Mouse (Mus musculus) forebrain, postnatal 0 days (tissue): Measurements from ENCODE around the gene Icos. TPM values are rescaled to one million over a fixed set of nuclear protein-coding genes. Genes with fewer than 3 reads are reported as not detected.

Experiments
- ATAC-seq: fragments of 200-750 bp; cut with Nextera tagmentation; 2 replicates; pipeline ENCODE4 v1.8.0; 2017; ENCODE audit warnings: mild to moderate bottlenecking, moderate library complexity
- DNase-seq: peaks from one replicate; pipeline ENCODE4 v3.0.0-alpha.2; 2015
- H3K27ac ChIP-seq: fragments of 300-500 bp; sonication (generic); 2 replicates; pipeline ENCODE4 v1.5.1; 2014; ENCODE audit warnings: low read depth, mild to moderate bottlenecking, antibody characterized with exemption, low read length, moderate library complexity, mixed read lengths
- H3K27me3 ChIP-seq: fragments of 300-500 bp; sonication (generic); 2 replicates; pipeline ENCODE4 v1.6.1; 2014; ENCODE audit warnings: mild to moderate bottlenecking, low read length, mixed read lengths; ENCODE audit not compliant: insufficient read depth
- H3K36me3 ChIP-seq: fragments of 300-500 bp; sonication (generic); 2 replicates; pipeline ENCODE4 v1.6.1; 2014; ENCODE audit warnings: mild to moderate bottlenecking, moderate library complexity; ENCODE audit not compliant: insufficient read depth
- H3K4me1 ChIP-seq: fragments of 300-500 bp; sonication (generic); 2 replicates; pipeline ENCODE4 v1.6.1; 2014; ENCODE audit warnings: antibody characterized with exemption; ENCODE audit not compliant: insufficient read depth
- H3K4me2 ChIP-seq: fragments of 300-500 bp; sonication (generic); 2 replicates; pipeline ENCODE4 v1.6.1; 2014; ENCODE audit warnings: low read depth, mild to moderate bottlenecking, moderate library complexity
- H3K4me3 ChIP-seq: fragments of 300-500 bp; sonication (generic); 2 replicates; pipeline ENCODE4 v1.5.1; 2014; ENCODE audit warnings: low read depth, low read length, mixed read lengths
- H3K9ac ChIP-seq: fragments of 300-500 bp; sonication (generic); 2 replicates; pipeline ENCODE4 v1.6.1; 2014; ENCODE audit warnings: mild to moderate bottlenecking
- H3K9me3 ChIP-seq: fragments of 300-500 bp; sonication (generic); 2 replicates; pipeline ENCODE4 v1.6.1; 2016; ENCODE audit warnings: low read length
- CTCF ChIP-seq: sonication (generic); IDR thresholded peaks from 2 replicates; pipeline ENCODE4 v1.5.1; 2016; ENCODE audit warnings: antibody characterized with exemption, control low read depth, low read depth
- WGBS: fragments of 180-500 bp; shearing (Covaris S2); extraction: QIAGEN DNeasy Blood & Tissue Kit; methylation state at CpG from one replicate; pipeline ENCODE4 v1.1.7; 2014; 5-methylcytosine and 5-hydroxymethylcytosine counted together
- polyA plus RNA-seq: library from polyadenylated mRNA; unstranded; fragments of >200 nt; fragmentation: Nextera tagmentation; extraction: Ambion mirVana; gene quantifications from 2 replicates; pipeline ENCODE4 v1.2.1, GENCODE M21; 2015
- total RNA-seq: library from RNA; depleted of rRNA; stranded (reverse); fragments of >200 nt; gene quantifications from 2 replicates; pipeline ENCODE4 v1.2.3, GENCODE M21; 2014

Gene Icos
- total and polyA plus RNA-seq, 2 experiments from 2014 or later: 0.05 to 0.13 TPM

- H3K27me3 ChIP-seq: no peaks in the 10 kb centered on the region
- H3K9me3 ChIP-seq: no peaks in the 10 kb centered on the region
- no peaks in the 10 kb centered on the region for H3K4me1 ChIP-seq
- no peak overlapping the region for H3K9ac ChIP-seq
- no peak for TF ChIP-seq CTCF
- H3K4me3 ChIP-seq: no peak overlapping the region
- H3K27ac ChIP-seq: 0 out of 2 replicates have a peak overlapping the region, but pooled peaks have one; percentile 5
- ATAC-seq: no peak
- no peak overlapping the region for H3K4me2 ChIP-seq
- WGBS: 69% methylated on average over 7 of the region's 7 CpGs
- DNase-seq: no peak
- H3K36me3 ChIP-seq: no peaks in the 10 kb centered on the region
Observed at GRCm38 (mm10) chr1:60952958-60953357, 24.8 kb upstream of the Icos start.

GRCm38 (mm10) chr1:60953686-60954085 lies 24.0 kb upstream of the Icos start:
- no peak for TF ChIP-seq CTCF
- Histone ChIP-seq H3K27me3 (no peaks in the 10 kb centered on the region), H3K36me3 (no peaks in the 10 kb centered on the region), H3K9me3 (no peaks in the 10 kb centered on the region), H3K4me3 (no peak overlapping the region), H3K4me1 (no peaks in the 10 kb centered on the region), H3K27ac (no peak overlapping the region), H3K9ac (no peak overlapping the region), H3K4me2 (no peak overlapping the region)
- DNase-seq (no peak), ATAC-seq (no peak)
- WGBS: 95% methylated on average over 7 of the region's 7 CpGs

GRCm38 (mm10) chr1:60954759-60955158 lies 23.0 kb upstream of the Icos start:
- H3K4me1 ChIP-seq: no peaks in the 10 kb centered on the region
- DNase-seq: no peak
- H3K9me3 ChIP-seq: no peaks in the 10 kb centered on the region
- H3K27ac ChIP-seq: no peak overlapping the region
- no peak overlapping the region for H3K4me2 ChIP-seq
- ATAC-seq: peak; percentile 51; the same call in 1 of the 2 replicates
- no peaks in the 10 kb centered on the region for H3K27me3 ChIP-seq
- H3K4me3 ChIP-seq: no peak overlapping the region
- 56% methylated on average over 2 of the region's 2 CpGs for WGBS
- peak; percentile 52 for TF ChIP-seq CTCF
- no peak overlapping the region for H3K9ac ChIP-seq
- no peaks in the 10 kb centered on the region for H3K36me3 ChIP-seq

- Histone ChIP-seq H3K27ac (no peak overlapping the region), H3K4me1 (no peaks in the 10 kb centered on the region), H3K27me3 (no peaks in the 10 kb centered on the region), H3K36me3 (no peaks in the 10 kb centered on the region), H3K9me3 (no peaks in the 10 kb centered on the region), H3K9ac (no peak overlapping the region), H3K4me2 (no peak overlapping the region), H3K4me3 (no peak overlapping the region)
- TF ChIP-seq CTCF: no peak
- no peak for DNase-seq
- 83% methylated on average over 3 of the region's 3 CpGs for WGBS
- no peak for ATAC-seq
Observed at GRCm38 (mm10) chr1:60955186-60955585, 22.5 kb upstream of the Icos start.

GRCm38 (mm10) chr1:60956196-60956595 lies 21.5 kb upstream of the Icos start:
- no peak for ATAC-seq
- H3K9me3 ChIP-seq: no peaks in the 10 kb centered on the region
- no peak overlapping the region for H3K9ac ChIP-seq
- no peak for DNase-seq
- no peak overlapping the region for H3K4me3 ChIP-seq
- H3K27ac ChIP-seq: no peak overlapping the region
- no peaks in the 10 kb centered on the region for H3K27me3 ChIP-seq
- no peak for TF ChIP-seq CTCF
- no peaks in the 10 kb centered on the region for H3K4me1 ChIP-seq
- H3K36me3 ChIP-seq: no peaks in the 10 kb centered on the region
- H3K4me2 ChIP-seq: no peak overlapping the region
- 87% methylated on average over 6 of the region's 6 CpGs for WGBS

- WGBS: 86% methylated on average over 1 of the region's 1 CpGs
- DNase-seq (no peak), ATAC-seq (no peak)
Observed at GRCm38 (mm10) chr1:60958287-60958686, 19.4 kb upstream of the Icos start.

GRCm38 (mm10) chr1:60959246-60959645 lies 18.5 kb upstream of the Icos start:
- no peak overlapping the region for H3K4me2 ChIP-seq
- H3K36me3 ChIP-seq: no peaks in the 10 kb centered on the region
- TF ChIP-seq CTCF: no peak
- H3K4me3 ChIP-seq: no peak overlapping the region
- no peaks in the 10 kb centered on the region for H3K4me1 ChIP-seq
- H3K9ac ChIP-seq: no peak overlapping the region
- H3K27ac ChIP-seq: no peak overlapping the region
- H3K9me3 ChIP-seq: no peaks in the 10 kb centered on the region
- no peaks in the 10 kb centered on the region for H3K27me3 ChIP-seq
- ATAC-seq (no peak), DNase-seq (no peak)
- WGBS: 79% methylated on average over 4 of the region's 4 CpGs

More at GRCm38 (mm10) chr1:60958287-60958686, 19.4 kb upstream of the Icos start:
- no peak overlapping the region for H3K4me2 ChIP-seq
- H3K9me3 ChIP-seq: no peaks in the 10 kb centered on the region
- H3K4me1 ChIP-seq: no peaks in the 10 kb centered on the region
- TF ChIP-seq CTCF: no peak
- H3K4me3 ChIP-seq: no peak overlapping the region
- no peak overlapping the region for H3K27ac ChIP-seq
- no peaks in the 10 kb centered on the region for H3K27me3 ChIP-seq
- H3K9ac ChIP-seq: no peak overlapping the region
- H3K36me3 ChIP-seq: no peaks in the 10 kb centered on the region

- no peaks in the 10 kb centered on the region for H3K36me3 ChIP-seq
- ATAC-seq (no peak), DNase-seq (no peak)
- no peak for TF ChIP-seq CTCF
- H3K4me1 ChIP-seq: no peaks in the 10 kb centered on the region
- 85% methylated on average over 11 of the region's 11 CpGs for WGBS
- H3K27ac ChIP-seq: no peak overlapping the region
- H3K4me2 ChIP-seq: no peak overlapping the region
- no peaks in the 10 kb centered on the region for H3K9me3 ChIP-seq
- H3K27me3 ChIP-seq: no peaks in the 10 kb centered on the region
- no peak overlapping the region for H3K9ac ChIP-seq
- no peak overlapping the region for H3K4me3 ChIP-seq
Observed at GRCm38 (mm10) chr1:60960451-60960850, 17.3 kb upstream of the Icos start.
